Mouse (Mus musculus) spleen, adult 2 months (tissue): ENCODE measurements around the gene Jsrp1. TPM values are rescaled to one million over a fixed set of nuclear protein-coding genes. Genes with fewer than 3 reads are reported as not detected.

ENCODE experiments used
- DNase-seq, 2 experiments: peaks; one replicate each; pipeline versions ENCODE4 v3.0.0 to v3.0.0-alpha.2; 2012 to 2021; ENCODE audit warnings: low spot score in 2 of 2, low read depth in 1 of 2
- H3K27ac ChIP-seq: fragments of 200-500 bp; 2 replicates; pipeline ENCODE4 v1.5.1; 2012; ENCODE audit warnings: low read length, inconsistent platforms; ENCODE audit not compliant: insufficient read depth
- H3K27me3 ChIP-seq: fragments of 200-500 bp; 2 replicates; pipeline ENCODE4 v1.6.1; 2012; ENCODE audit warnings: mild to moderate bottlenecking, moderate library complexity, low read length, inconsistent platforms; ENCODE audit not compliant: control insufficient read depth, insufficient read depth
- H3K36me3 ChIP-seq: fragments of 200-500 bp; 2 replicates; pipeline ENCODE4 v1.6.1; 2012; ENCODE audit warnings: mild to moderate bottlenecking, low read length, inconsistent platforms; ENCODE audit not compliant: control insufficient read depth, insufficient read depth
- H3K4me1 ChIP-seq: fragments of 200-500 bp; 2 replicates; pipeline ENCODE4 v1.6.1; 2011; ENCODE audit warnings: inconsistent platforms; ENCODE audit not compliant: control insufficient read depth, insufficient read depth, insufficient read length
- H3K4me3 ChIP-seq: fragments of 200-500 bp; 2 replicates; pipeline ENCODE4 v1.5.1; 2011; ENCODE audit warnings: mild to moderate bottlenecking, inconsistent platforms; ENCODE audit not compliant: insufficient read depth, insufficient read length; ENCODE audit errors: extremely low read depth
- CTCF ChIP-seq: fragments of 200-500 bp; IDR thresholded peaks from 2 replicates; pipeline ENCODE4 v1.5.1; 2011; ENCODE audit warnings: mild to moderate bottlenecking, inconsistent platforms; ENCODE audit not compliant: insufficient read depth, insufficient read length, insufficient replicate concordance; ENCODE audit errors: extremely low read depth
- POLR2A ChIP-seq: fragments of 200-500 bp; IDR thresholded peaks from 2 replicates; pipeline ENCODE4 v1.6.1; 2011; ENCODE audit warnings: low read depth, low read length, inconsistent platforms
- WGBS: fragments of 180-500 bp; shearing (Covaris S2); methylation state at CpG from one replicate; pipeline ENCODE4 v1.1.7; 2018; 5-methylcytosine and 5-hydroxymethylcytosine counted together
- polyA plus RNA-seq: library from polyadenylated mRNA; depleted of rRNA; stranded (reverse); fragments of >200 nt; gene quantifications from 2 replicates; pipeline ENCODE4 v1.2.3, GENCODE M21; 2012

Gene Jsrp1
- polyA plus RNA-seq, 1 experiment: not detected

- TF ChIP-seq POLR2A: no peak
- TF ChIP-seq CTCF: no peak
- Histone ChIP-seq H3K36me3 (peaks cover 11% of the 10 kb centered on the region; the same call in 1 of the 2 replicates), H3K27ac (peak overlapping the region; percentile 9; the same call in 1 of the 2 replicates), H3K4me3 (peak overlapping the region; percentile 78), H3K27me3 (no peaks in the 10 kb centered on the region), H3K4me1 (peaks cover 4% of the 10 kb centered on the region)
- DNase-seq: no peak
- WGBS: 30% methylated on average over 11 of the region's 11 CpGs
Measured at GRCm38 (mm10) chr10:80855749-80856073, 42.4 kb upstream of the Jsrp1 start.

- peak within 1 kb of the TSS; percentile 78 for H3K4me3 ChIP-seq
- H3K27me3 ChIP-seq: no peaks in the 10 kb centered on the region
- under 1% methylated on average over 81 of the region's 81 CpGs for WGBS
- TF ChIP-seq CTCF: no peak
- TF ChIP-seq POLR2A: peak; percentile 17; the same call in 1 of the 2 replicates
- H3K36me3 ChIP-seq: peaks cover 11% of the 10 kb centered on the region; the same call in 1 of the 2 replicates
- DNase-seq: peak; percentile 85 to 97
- peak within 1 kb of the TSS; percentile 9; the same call in 1 of the 2 replicates for H3K27ac ChIP-seq
- H3K4me1 ChIP-seq: peaks cover 4% of the 10 kb centered on the region
Measured at GRCm38 (mm10) chr10:80854913-80855748, 41.8 kb upstream of the Jsrp1 start, which contains the start of the genes Lsm7 and Sppl2b. Lsm7 (minus strand) TSS chr10:80855209. Sppl2b (plus strand) TSS chr10:80855275.

- 3% methylated on average over 10 of the region's 10 CpGs for WGBS
- DNase-seq: peak; percentile 38 to 64
Measured at GRCm38 (mm10) chr10:80848571-80848970, 35.3 kb upstream of the Jsrp1 start.

GRCm38 (mm10) chr10:80845732-80846131 is 32.4 kb upstream of the Jsrp1 start:
- H3K27me3 ChIP-seq: peaks cover 6% of the 10 kb centered on the region; the same call in 1 of the 2 replicates
- no peak for DNase-seq
- 83% methylated on average over 12 of the region's 12 CpGs for WGBS
- no peak overlapping the region for H3K27ac ChIP-seq
- H3K4me3 ChIP-seq: no peak overlapping the region
- no peak for TF ChIP-seq POLR2A
- no peak for TF ChIP-seq CTCF
- H3K36me3 ChIP-seq: no peaks in the 10 kb centered on the region
- H3K4me1 ChIP-seq: no peaks in the 10 kb centered on the region

More at GRCm38 (mm10) chr10:80848571-80848970, 35.3 kb upstream of the Jsrp1 start:
- Histone ChIP-seq H3K4me3 (no peak overlapping the region), H3K27ac (no peak overlapping the region), H3K4me1 (no peaks in the 10 kb centered on the region), H3K36me3 (peaks cover 9% of the 10 kb centered on the region; the same call in 1 of the 2 replicates), H3K27me3 (peaks cover 2% of the 10 kb centered on the region; the same call in 1 of the 2 replicates)
- TF ChIP-seq CTCF: no peak

- Histone ChIP-seq H3K27ac (no peak overlapping the region), H3K4me3 (no peak overlapping the region), H3K4me1 (no peaks in the 10 kb centered on the region), H3K27me3 (peaks cover 6% of the 10 kb centered on the region; the same call in 1 of the 2 replicates), H3K36me3 (no peaks in the 10 kb centered on the region)
- 74% methylated on average over 8 of the region's 8 CpGs for WGBS
- no peak for DNase-seq
- no peak for TF ChIP-seq CTCF
- TF ChIP-seq POLR2A: no peak
Measured at GRCm38 (mm10) chr10:80845055-80845693, 31.9 kb upstream of the Jsrp1 start.

GRCm38 (mm10) chr10:80843931-80844547 is 30.7 kb upstream of the Jsrp1 start, which contains the start of gene Lingo3:
Lingo3 (minus strand) TSS chr10:80844039.
- peaks cover 6% of the 10 kb centered on the region; the same call in 1 of the 2 replicates for H3K27me3 ChIP-seq
- H3K27ac ChIP-seq: no peak within 1 kb of the TSS
- no peaks in the 10 kb centered on the region for H3K36me3 ChIP-seq
- H3K4me3 ChIP-seq: no peak within 1 kb of the TSS
- WGBS: 6% methylated on average over 49 of the region's 51 CpGs
- TF ChIP-seq POLR2A: no peak
- TF ChIP-seq CTCF: no peak
- no peak for DNase-seq
- H3K4me1 ChIP-seq: no peaks in the 10 kb centered on the region
